Mouse (Mus musculus): ENCODE results near the gene Znhit6. TPM values are rescaled to one million over a fixed set of nuclear protein-coding genes. Genes with fewer than 3 reads are reported as not detected.
A peak's percentile ranks its signal among the peaks of the same experiment; 100 is the strongest.

The Znhit6 gene
- total and polyA plus RNA-seq, 2 experiments, result 1.6 to 4.9 TPM

DNA sequence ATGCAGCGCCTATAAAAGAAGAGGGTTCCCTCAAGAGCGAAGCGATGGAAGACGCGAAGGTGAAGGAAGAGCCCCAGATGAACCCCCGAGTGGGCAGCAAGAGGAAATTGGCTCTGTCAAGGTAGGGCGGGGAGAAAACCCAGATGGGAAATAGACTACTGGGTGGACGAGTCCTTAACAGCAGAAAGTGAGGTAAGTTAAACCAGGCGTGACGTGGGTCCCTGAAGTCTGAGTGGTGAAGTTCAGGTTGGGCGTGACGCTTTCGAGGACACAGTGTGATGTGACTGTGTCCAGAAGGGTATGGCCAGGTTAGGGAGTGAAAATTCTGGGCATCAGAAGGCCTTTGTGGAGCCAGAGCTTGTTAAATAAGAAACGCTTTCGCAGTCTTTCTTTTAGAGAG lies 871 bp downstream of the Znhit6 start:
- Histone ChIP-seq H3K27ac (replicated peaks; ENCODE audit: insufficient read depth, low read depth, low read length) (no peak overlapping the region), H3K36me3 (ENCODE audit: control insufficient read depth, insufficient read depth, low read length) (peaks cover 11% of the 10 kb centered on the region), H3K79me2 (ENCODE audit: control insufficient read depth, insufficient read depth, low read length) (0 out of 2 replicates have a peak, but pooled peaks cover 3% of the 10 kb centered on the region), H3K9ac (ENCODE audit: low read depth, low read length) (peak overlapping the region; percentile 68; the same call in 1 of the 2 replicates), H3K27me3 (ENCODE audit: control insufficient read depth, insufficient read depth, low read length) (no peaks in the 10 kb centered on the region), H3K4me3 (ENCODE audit: insufficient read depth, low read depth, low read length) (peak overlapping the region; percentile 81; the same call in 1 of the 2 replicates), H3K4me1 (ENCODE audit: control insufficient read depth, insufficient read depth, low read length) (peaks cover 4% of the 10 kb centered on the region)
- TF ChIP-seq POLR2A (IDR thresholded peaks at IDR 0.05; ENCODE audit: extremely low read depth, insufficient read depth, low read length) (no peak), CTCF (IDR thresholded peaks at IDR 0.05; ENCODE audit: low read depth, low read length) (no peak)
- DNase-seq (ENCODE audit: extremely low read depth, low read depth, low spot score), result no peak
- WGBS, result 38% methylated on average over 15 of the region's 15 CpGs

- no peak for TF ChIP-seq POLR2A (IDR thresholded peaks at IDR 0.05; ENCODE audit: extremely low read depth, insufficient read depth, low read length)
- TF ChIP-seq CTCF (IDR thresholded peaks at IDR 0.05; ENCODE audit: low read depth, low read length), result no peak
- H3K36me3 ChIP-seq (ENCODE audit: control insufficient read depth, insufficient read depth, low read length), result peaks cover 18% of the 10 kb centered on the region
These were observed 7.0 kb downstream of the Znhit6 start for GRCm38 (mm10) chr3:145583043-145583442.

DNA sequence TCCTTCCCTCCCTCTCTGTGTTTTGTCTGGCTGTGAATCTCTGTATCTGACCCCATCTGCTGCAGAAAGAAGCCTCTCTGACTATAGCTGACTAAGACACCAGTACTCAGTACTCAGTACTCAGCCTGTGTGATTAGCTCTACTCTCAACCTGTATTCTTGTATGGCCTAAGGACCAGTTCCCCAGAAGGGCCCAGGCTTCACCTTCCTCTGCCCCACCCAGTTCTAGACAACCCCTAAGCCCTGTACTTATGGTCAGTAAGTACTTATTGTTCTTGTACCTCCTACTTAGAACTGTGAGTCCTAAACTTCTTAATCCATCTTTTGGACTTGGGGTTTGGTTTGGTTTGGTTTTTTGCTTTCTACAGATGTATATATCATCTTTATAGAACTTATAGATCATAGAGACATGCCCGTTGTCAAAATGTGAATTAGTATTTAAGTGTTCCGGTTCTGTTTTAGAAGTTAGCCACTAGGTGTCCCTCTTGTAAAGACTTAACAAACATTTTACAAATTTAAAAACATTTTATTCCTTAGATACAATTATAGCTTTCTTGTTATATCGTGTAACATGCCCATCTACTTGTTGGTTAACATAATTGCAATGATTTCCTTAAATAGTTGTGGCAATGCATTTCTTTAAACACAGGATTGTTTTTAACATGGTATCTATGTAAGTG lies 7.7 kb downstream of the Znhit6 start:
- Histone ChIP-seq H3K79me2 (ENCODE audit: control insufficient read depth, insufficient read depth, low read length) (no peaks in the 10 kb centered on the region), H3K9ac (ENCODE audit: low read depth, low read length) (no peak overlapping the region), H3K4me1 (ENCODE audit: control insufficient read depth, insufficient read depth, low read length) (no peaks in the 10 kb centered on the region), H3K27ac (replicated peaks; ENCODE audit: insufficient read depth, low read depth, low read length) (no peak overlapping the region), H3K4me3 (ENCODE audit: insufficient read depth, low read depth, low read length) (no peak overlapping the region), H3K36me3 (ENCODE audit: control insufficient read depth, insufficient read depth, low read length) (peaks cover 14% of the 10 kb centered on the region), H3K27me3 (ENCODE audit: control insufficient read depth, insufficient read depth, low read length) (no peaks in the 10 kb centered on the region)
- WGBS, result 40% methylated on average over 3 of the region's 3 CpGs
- TF ChIP-seq CTCF (IDR thresholded peaks at IDR 0.05; ENCODE audit: low read depth, low read length) (peak; percentile 52), POLR2A (IDR thresholded peaks at IDR 0.05; ENCODE audit: extremely low read depth, insufficient read depth, low read length) (no peak)
- DNase-seq (ENCODE audit: extremely low read depth, low read depth, low spot score), result peak; percentile 44

More at GRCm38 (mm10) chr3:145583043-145583442, 7.0 kb downstream of the Znhit6 start:
- Histone ChIP-seq H3K4me1 (ENCODE audit: control insufficient read depth, insufficient read depth, low read length) (no peaks in the 10 kb centered on the region), H3K27me3 (ENCODE audit: control insufficient read depth, insufficient read depth, low read length) (no peaks in the 10 kb centered on the region), H3K79me2 (ENCODE audit: control insufficient read depth, insufficient read depth, low read length) (no peaks in the 10 kb centered on the region), H3K27ac (replicated peaks; ENCODE audit: insufficient read depth, low read depth, low read length) (no peak overlapping the region), H3K4me3 (ENCODE audit: insufficient read depth, low read depth, low read length) (no peak overlapping the region), H3K9ac (ENCODE audit: low read depth, low read length) (no peak overlapping the region)
- DNase-seq (ENCODE audit: extremely low read depth, low read depth, low spot score), result peak; percentile 18
- 44% methylated on average over 4 of the region's 4 CpGs for WGBS

DNA sequence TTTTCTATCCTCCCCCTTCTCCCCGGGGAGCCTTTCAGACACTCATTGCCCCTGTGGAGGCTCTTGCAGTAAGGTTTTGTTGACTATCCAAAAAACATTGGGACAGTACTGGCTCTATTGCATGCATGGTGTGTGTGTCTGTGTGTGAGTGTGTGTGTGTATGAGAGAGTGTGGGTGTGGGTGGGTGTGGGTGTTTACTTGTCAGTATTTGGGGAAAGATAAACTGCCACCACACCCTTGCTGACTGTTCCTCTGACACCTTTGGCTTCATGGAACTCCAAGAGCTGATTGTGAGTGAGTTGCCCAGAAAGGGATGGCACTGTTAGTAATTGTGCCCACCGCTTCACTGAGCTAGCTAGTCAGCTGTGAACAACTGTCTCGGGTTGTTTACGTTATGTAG lies 14.6 kb downstream of the Znhit6 start:
- Histone ChIP-seq H3K4me1 (ENCODE audit: control insufficient read depth, insufficient read depth, low read length) (no peaks in the 10 kb centered on the region; the same call in none of the 2 replicates), H3K79me2 (ENCODE audit: control insufficient read depth, insufficient read depth, low read length) (no peaks in the 10 kb centered on the region), H3K36me3 (ENCODE audit: control insufficient read depth, insufficient read depth, low read length) (peaks cover 20% of the 10 kb centered on the region), H3K27me3 (ENCODE audit: control insufficient read depth, insufficient read depth, low read length) (no peaks in the 10 kb centered on the region), H3K4me3 (ENCODE audit: insufficient read depth, low read depth, low read length) (no peak overlapping the region), H3K9ac (ENCODE audit: low read depth, low read length) (no peak overlapping the region), H3K27ac (replicated peaks; ENCODE audit: insufficient read depth, low read depth, low read length) (no peak overlapping the region)
- no peak for DNase-seq (ENCODE audit: extremely low read depth, low read depth, low spot score)
- 91% methylated on average over 4 of the region's 4 CpGs for WGBS
- TF ChIP-seq POLR2A (IDR thresholded peaks at IDR 0.05; ENCODE audit: extremely low read depth, insufficient read depth, low read length), result no peak
- no peak for TF ChIP-seq CTCF (IDR thresholded peaks at IDR 0.05; ENCODE audit: low read depth, low read length)

DNA sequence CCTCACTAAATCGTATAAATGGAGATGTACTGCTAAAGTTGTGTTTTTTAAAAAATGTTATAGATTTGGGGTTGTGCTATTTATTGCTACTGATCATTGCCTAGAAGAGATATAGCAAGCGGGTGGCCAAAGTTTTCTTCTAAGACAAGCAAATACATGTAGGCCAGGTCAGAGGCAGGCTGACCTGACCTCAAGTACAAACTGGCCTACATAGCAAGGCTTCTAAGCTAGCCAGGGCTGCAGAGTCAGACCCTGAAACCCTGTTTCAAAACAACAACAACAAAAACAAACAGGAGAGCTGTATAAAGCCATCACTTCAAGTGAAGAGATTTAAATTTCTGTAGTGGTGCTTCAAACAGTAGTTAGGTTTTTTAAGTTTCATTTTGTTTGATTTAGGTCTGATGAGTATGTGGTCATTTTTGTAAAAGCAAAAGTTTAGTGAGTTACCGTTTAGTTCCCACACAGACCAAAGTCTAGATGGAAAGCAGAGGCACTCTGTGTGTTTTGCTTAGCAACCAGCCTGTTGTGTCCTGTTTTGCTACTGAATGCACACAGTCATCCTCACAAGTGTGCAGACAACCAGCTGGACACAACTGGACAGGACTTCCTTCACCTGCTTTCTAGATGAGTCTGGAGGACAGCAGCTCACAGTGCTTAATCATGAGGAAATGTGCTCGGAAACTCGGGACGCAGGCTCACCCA lies 16.0 kb downstream of the Znhit6 start:
- TF ChIP-seq POLR2A (IDR thresholded peaks at IDR 0.05; ENCODE audit: extremely low read depth, insufficient read depth, low read length), result no peak
- TF ChIP-seq CTCF (IDR thresholded peaks at IDR 0.05; ENCODE audit: low read depth, low read length), result no peak
- 58% methylated on average over 6 of the region's 6 CpGs for WGBS
- Histone ChIP-seq H3K4me3 (ENCODE audit: insufficient read depth, low read depth, low read length) (no peak overlapping the region), H3K27me3 (ENCODE audit: control insufficient read depth, insufficient read depth, low read length) (no peaks in the 10 kb centered on the region), H3K4me1 (ENCODE audit: control insufficient read depth, insufficient read depth, low read length) (no peaks in the 10 kb centered on the region; the same call in none of the 2 replicates), H3K9ac (ENCODE audit: low read depth, low read length) (no peak overlapping the region), H3K79me2 (ENCODE audit: control insufficient read depth, insufficient read depth, low read length) (no peaks in the 10 kb centered on the region), H3K27ac (replicated peaks; ENCODE audit: insufficient read depth, low read depth, low read length) (no peak overlapping the region), H3K36me3 (ENCODE audit: control insufficient read depth, insufficient read depth, low read length) (peaks cover 22% of the 10 kb centered on the region)
- DNase-seq (ENCODE audit: extremely low read depth, low read depth, low spot score), result peak; percentile 63
